Mouse (Mus musculus): ENCODE results near the gene Nop58. TPM values are rescaled to one million over a fixed set of nuclear protein-coding genes. Genes with fewer than 3 reads are reported as not detected.
"Not testable (repeated sequence)": the region's sequence is repeated elsewhere in the genome, so short reads cannot be mapped to it uniquely, and the experiment has no call there.

Gene Nop58
- total RNA-seq, 2 experiments from 2014 or later, result 47.8 to 59.8 TPM

DNA sequence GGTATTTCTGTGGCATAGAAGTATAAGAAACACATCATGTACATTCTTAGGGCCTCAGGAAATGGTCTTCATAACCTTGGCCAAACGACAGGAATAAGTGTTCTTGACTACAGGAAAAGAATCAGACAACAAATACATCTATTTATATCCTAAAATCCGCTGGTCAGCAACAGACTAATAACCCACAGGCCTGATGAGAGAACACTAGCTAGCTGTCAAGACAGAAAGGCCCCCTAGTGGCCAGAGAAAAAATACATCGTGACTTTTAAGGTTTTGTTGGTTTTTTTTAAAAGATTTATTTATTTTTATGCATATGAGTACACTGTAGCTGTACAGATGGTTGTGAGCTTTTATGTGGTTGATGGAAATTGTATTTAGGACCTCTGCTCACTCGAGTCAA is 35.1 kb downstream of the Nop58 start:
- DNase-seq, result no peak

- DNase-seq, result no peak
These were observed 40.9 kb downstream of the Nop58 start for GRCm38 (mm10) chr1:59725661-59726060.

DNA sequence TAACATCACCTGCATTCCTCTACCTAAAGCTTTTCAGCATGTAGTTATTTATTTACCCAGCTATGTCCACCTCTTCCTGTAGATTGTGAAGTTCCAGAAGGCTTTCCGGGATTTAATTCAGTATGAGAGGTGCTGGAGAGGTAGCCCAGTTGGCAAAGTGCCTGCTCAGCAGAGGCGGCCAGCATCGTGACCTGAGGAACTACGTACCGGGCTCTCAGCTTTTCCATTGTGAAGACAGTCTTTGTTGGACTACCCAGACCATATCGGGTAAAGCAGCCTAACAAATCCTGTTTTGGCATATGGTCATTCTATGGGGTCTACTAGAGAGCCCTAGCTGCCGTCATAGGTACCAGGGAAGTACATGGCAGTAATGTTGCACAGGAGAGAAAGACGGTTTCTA is 45.3 kb downstream of the Nop58 start:
- DNase-seq, result no peak

DNA sequence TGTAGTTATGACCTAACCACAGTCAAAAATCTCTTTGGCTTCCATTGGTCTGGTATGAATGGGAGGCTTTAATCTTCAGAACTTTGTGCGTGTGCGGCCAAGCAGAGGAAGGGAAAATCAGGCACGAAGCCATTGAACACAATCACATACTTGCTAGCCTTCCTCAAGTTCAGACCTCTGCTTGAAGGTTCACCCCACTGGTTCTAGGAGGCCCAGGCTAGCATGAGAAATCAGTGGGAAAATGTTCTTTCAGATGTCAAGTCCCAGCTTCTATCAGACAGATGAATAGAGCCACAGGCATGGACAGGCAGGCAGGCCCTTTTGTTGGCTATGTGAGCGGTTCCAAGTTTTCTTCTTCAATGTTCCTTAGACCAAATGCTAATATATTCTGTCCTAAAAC is 46.0 kb downstream of the Nop58 start:
- no peak for DNase-seq

- DNase-seq, result no peak
These were observed 49.3 kb downstream of the Nop58 start for GRCm38 (mm10) chr1:59734076-59734475.

GRCm38 (mm10) chr1:59738768-59739414 is 54.1 kb downstream of the Nop58 start:
- no peak for DNase-seq

- DNase-seq, result no peak
These were observed 55.0 kb downstream of the Nop58 start for GRCm38 (mm10) chr1:59739577-59740354.

- DNase-seq, result no peak
These were observed 64.3 kb downstream of the Nop58 start for GRCm38 (mm10) chr1:59749047-59749446.

DNA sequence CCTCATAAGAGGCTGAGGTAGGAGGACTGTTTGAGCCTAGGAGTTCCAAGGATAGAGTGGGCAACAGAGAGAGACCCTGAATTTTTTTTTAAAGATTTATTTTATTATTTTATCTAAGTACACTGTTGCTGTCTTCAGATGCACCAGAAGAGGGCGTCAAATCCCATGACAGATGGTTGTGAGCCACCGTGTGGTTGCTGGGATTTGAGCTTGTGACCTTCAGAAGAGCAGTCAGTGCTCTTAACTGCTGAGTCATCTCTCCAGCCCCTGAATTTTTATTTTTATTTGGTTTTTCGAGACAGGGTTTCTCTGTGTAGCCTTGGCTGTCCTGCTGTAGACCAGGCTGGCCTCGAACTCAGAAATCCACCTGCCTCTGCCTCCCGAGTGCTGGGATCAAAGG is 65.0 kb downstream of the Nop58 start:
- DNase-seq, result not testable (repeated sequence)

DNA sequence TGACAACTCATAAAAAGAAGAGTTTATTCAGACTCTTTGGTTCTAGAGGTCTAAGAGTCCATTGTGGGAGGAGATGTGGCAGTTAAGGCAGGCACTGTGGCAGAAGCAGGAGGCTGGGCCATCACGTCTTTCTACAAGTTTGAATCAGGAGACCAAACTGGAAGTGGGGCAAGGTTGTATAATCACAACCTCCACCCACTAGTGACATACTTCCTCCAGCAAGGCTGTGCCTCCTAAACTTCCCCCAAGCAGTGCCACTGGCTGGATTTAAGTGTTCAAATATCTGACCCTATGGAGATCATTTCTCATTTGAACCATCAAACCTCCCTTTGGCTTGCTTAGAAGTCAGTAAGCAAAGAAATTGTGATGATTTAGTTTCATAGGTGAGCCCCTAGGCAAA is 70.5 kb downstream of the Nop58 start:
- DNase-seq, result no peak

- no peak for DNase-seq
These were observed 73.6 kb downstream of the Nop58 start for GRCm38 (mm10) chr1:59758325-59758724.

DNA sequence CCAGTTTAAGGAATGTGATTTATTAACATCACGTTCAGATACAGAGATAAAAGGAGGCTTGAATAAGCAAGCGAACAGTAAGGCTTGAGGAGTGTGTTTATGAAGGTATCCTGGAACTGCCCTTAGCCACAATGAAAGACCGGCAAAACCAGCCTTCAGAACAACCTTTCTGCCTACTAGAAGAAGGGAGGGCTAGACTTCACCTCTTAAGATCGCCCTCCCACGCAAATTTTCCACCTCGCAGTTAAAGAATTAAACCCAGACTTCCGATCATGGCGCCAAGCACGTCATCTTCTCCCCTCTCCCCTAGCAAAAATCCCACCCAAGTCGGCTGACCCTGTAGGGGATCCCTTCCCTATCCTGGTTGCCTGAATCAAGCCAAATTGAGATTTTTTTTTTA is 77.4 kb downstream of the Nop58 start:
- DNase-seq, result no peak

- DNase-seq, result no peak
These were observed 77.9 kb downstream of the Nop58 start for GRCm38 (mm10) chr1:59762651-59763163.

GRCm38 (mm10) chr1:59763164-59763768 is 78.5 kb downstream of the Nop58 start, which contains the start of gene Bmpr2:
Gene Bmpr2 (plus strand): TSS chr1:59763400.
- peak; percentile 88 for DNase-seq

DNA sequence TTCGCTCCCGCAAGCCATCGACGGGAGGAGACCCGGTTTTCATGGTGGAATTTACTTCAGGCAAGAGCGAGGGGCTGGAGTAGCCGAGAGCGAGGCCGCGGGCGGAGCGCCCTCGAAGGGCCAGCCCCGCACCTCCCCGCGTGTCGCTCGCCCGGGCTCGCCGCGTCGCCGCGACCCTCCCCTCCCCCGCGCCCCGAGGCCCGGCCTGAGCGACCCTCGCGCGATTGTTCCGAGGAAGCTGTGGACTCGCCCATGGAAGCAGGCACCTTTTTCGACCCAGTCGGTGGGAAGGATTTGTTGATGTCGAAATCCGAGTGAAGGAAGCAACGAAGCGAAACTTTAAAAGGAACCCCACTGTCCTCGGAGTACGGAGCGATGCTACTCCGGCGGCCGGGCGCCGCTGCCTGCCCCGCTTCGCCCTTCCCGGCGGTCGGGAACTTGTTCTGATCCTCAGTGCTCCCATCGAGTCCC is 79.0 kb downstream of the Nop58 start:
- peak; percentile 64 for DNase-seq

- peak; percentile 29 for DNase-seq
These were observed 79.7 kb downstream of the Nop58 start for GRCm38 (mm10) chr1:59764407-59764971.

DNA sequence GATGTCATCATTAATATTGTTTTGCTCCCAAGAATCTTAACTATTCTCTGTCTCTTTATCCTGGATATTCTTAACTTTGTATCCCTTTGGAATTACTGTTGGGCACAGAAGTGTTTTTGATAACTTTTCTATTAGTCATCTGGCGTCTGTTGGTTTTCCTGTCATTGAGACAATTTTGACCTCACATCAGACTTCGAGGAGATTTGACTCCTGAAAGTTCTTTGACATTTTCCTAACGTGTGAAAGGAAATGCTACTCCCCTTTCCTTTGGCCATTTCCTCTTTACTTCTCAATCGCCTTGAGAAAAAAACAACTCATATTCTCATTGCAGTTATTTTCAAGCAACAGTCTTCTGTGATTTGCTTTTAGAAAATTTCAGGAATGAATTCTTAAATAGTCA is 80.5 kb downstream of the Nop58 start:
- DNase-seq, result no peak

GRCm38 (mm10) chr1:59766626-59767025 is 81.9 kb downstream of the Nop58 start:
- DNase-seq, result no peak

Data from gastrocnemius, postnatal 10 days (tissue).